Mouse (Mus musculus) small intestine, adult 2 months (tissue): ENCODE data around the gene 1700042G07Rik.

Experiments
- CTCF ChIP-seq: fragments of 200-500 bp; IDR thresholded peaks from 2 replicates; pipeline ENCODE4 v1.5.1; 2012; ENCODE audit warnings: low read depth, mild to moderate bottlenecking, control low read depth, inconsistent platforms, low read length, moderate library complexity, mixed read lengths; ENCODE audit not compliant: insufficient replicate concordance, insufficient read length; ENCODE audit errors: extremely low read depth
- POLR2A ChIP-seq: fragments of 200-500 bp; IDR thresholded peaks from 2 replicates; pipeline ENCODE4 v1.6.1; 2012; ENCODE audit warnings: low read depth, mild to moderate bottlenecking, control low read depth, inconsistent platforms, low read length, moderate library complexity

- TF ChIP-seq CTCF (no peak), POLR2A (no peak)
Measured at GRCm38 (mm10) chr4:116222843-116223119, 49.6 kb downstream of the 1700042G07Rik start.
